Mouse (Mus musculus): Measurements from ENCODE around the gene Ube2e1. TPM values are rescaled to one million over a fixed set of nuclear protein-coding genes. Genes with fewer than 3 reads are reported as not detected.
"Not testable (repeated sequence)": the region's sequence is repeated elsewhere in the genome, so short reads cannot be mapped to it uniquely, and the experiment has no call there.

Ube2e1 gene
- total and polyA plus RNA-seq, 3 experiments = 55.9 to 77.1 (median 56.6) TPM

- Histone ChIP-seq H3K4me3 (ENCODE audit: low read depth, low read length) (no peak overlapping the region), H3K4me1 (ENCODE audit: insufficient read depth, low read depth, low read length) (no peaks in the 10 kb centered on the region), H3K27me3 (ENCODE audit: insufficient read depth, low read length) (no peaks in the 10 kb centered on the region), H3K36me3 (replicated peaks) (peaks cover 78% of the 10 kb centered on the region), H3K9me3 (replicated peaks) (no peaks in the 10 kb centered on the region)
- TF ChIP-seq GATA2 (IDR thresholded peaks at IDR 0.05; ENCODE audit: borderline replicate concordance, low read depth, low read length) (no peak), CTCF (IDR thresholded peaks at IDR 0.05; ENCODE audit: low read depth, low read length) (no peak), POLR2AphosphoS5 (IDR thresholded peaks at IDR 0.05; ENCODE audit: insufficient replicate concordance, low read depth, low read length) (no peak), GATA1 (IDR thresholded peaks at IDR 0.05; ENCODE audit: borderline replicate concordance, low read length) (no peak)
- no peak for ATAC-seq (ENCODE audit: extremely low read depth, insufficient number of reproducible peaks, low FRiP score, poor library complexity, severe bottlenecking)
- no peak for DNase-seq (ENCODE audit: low spot score)
Observed at GRCm38 (mm10) chr14:18280375-18280774, 51.3 kb downstream of the Ube2e1 start.

GRCm38 (mm10) chr14:18274526-18274925 lies 57.1 kb downstream of the Ube2e1 start:
- no peaks in the 10 kb centered on the region for H3K9me3 ChIP-seq (replicated peaks)
- no peaks in the 10 kb centered on the region for H3K27me3 ChIP-seq (ENCODE audit: insufficient read depth, low read length)
- H3K4me1 ChIP-seq (ENCODE audit: insufficient read depth, low read depth, low read length) = peaks cover 6% of the 10 kb centered on the region
- no peak for DNase-seq (ENCODE audit: low spot score)
- H3K36me3 ChIP-seq (replicated peaks) = peaks cover 54% of the 10 kb centered on the region
- no peak for ATAC-seq (ENCODE audit: extremely low read depth, insufficient number of reproducible peaks, low FRiP score, poor library complexity, severe bottlenecking)
- TF ChIP-seq GATA2 (IDR thresholded peaks at IDR 0.05; ENCODE audit: borderline replicate concordance, low read depth, low read length) (no peak), TAL1 (conservative IDR thresholded peaks at IDR 0.05; ENCODE audit: low read depth, low read length) (no peak), GATA1 (IDR thresholded peaks at IDR 0.05; ENCODE audit: borderline replicate concordance, low read length) (no peak), POLR2AphosphoS5 (IDR thresholded peaks at IDR 0.05; ENCODE audit: insufficient replicate concordance, low read depth, low read length) (no peak), CTCF (IDR thresholded peaks at IDR 0.05; ENCODE audit: low read depth, low read length) (no peak)
- no peak overlapping the region for H3K4me3 ChIP-seq (ENCODE audit: low read depth, low read length)

- peaks cover 47% of the 10 kb centered on the region for H3K36me3 ChIP-seq (replicated peaks)
- H3K9me3 ChIP-seq (replicated peaks) = no peaks in the 10 kb centered on the region
- peak; percentile 23 for DNase-seq (ENCODE audit: low spot score)
- ATAC-seq (ENCODE audit: extremely low read depth, insufficient number of reproducible peaks, low FRiP score, poor library complexity, severe bottlenecking) = no peak
- peaks cover 13% of the 10 kb centered on the region for H3K4me1 ChIP-seq (ENCODE audit: insufficient read depth, low read depth, low read length)
- no peak for TF ChIP-seq GATA2 (IDR thresholded peaks at IDR 0.05; ENCODE audit: borderline replicate concordance, low read depth, low read length)
- no peak for TF ChIP-seq CTCF (IDR thresholded peaks at IDR 0.05; ENCODE audit: low read depth, low read length)
- no peak for TF ChIP-seq GATA1 (IDR thresholded peaks at IDR 0.05; ENCODE audit: borderline replicate concordance, low read length)
- no peak for TF ChIP-seq POLR2AphosphoS5 (IDR thresholded peaks at IDR 0.05; ENCODE audit: insufficient replicate concordance, low read depth, low read length)
- no peaks in the 10 kb centered on the region for H3K27me3 ChIP-seq (ENCODE audit: insufficient read depth, low read length)
- H3K4me3 ChIP-seq (ENCODE audit: low read depth, low read length) = peak overlapping the region; percentile 99
Observed at GRCm38 (mm10) chr14:18271666-18272065, 60.0 kb downstream of the Ube2e1 start.

- no peaks in the 10 kb centered on the region for H3K27me3 ChIP-seq (ENCODE audit: insufficient read depth, low read length)
- DNase-seq (ENCODE audit: low spot score) = peak; percentile 91
- H3K36me3 ChIP-seq (replicated peaks) = peaks cover 41% of the 10 kb centered on the region
- no peaks in the 10 kb centered on the region for H3K9me3 ChIP-seq (replicated peaks)
- peak within 1 kb of the TSS; percentile 99 for H3K4me3 ChIP-seq (ENCODE audit: low read depth, low read length)
- ATAC-seq (ENCODE audit: extremely low read depth, insufficient number of reproducible peaks, low FRiP score, poor library complexity, severe bottlenecking) = peak; percentile 98
- H3K4me1 ChIP-seq (ENCODE audit: insufficient read depth, low read depth, low read length) = peaks cover 13% of the 10 kb centered on the region
- TF ChIP-seq CTCF (IDR thresholded peaks at IDR 0.05; ENCODE audit: low read depth, low read length) = no peak
- peak; percentile 88 for TF ChIP-seq POLR2AphosphoS5 (IDR thresholded peaks at IDR 0.05; ENCODE audit: insufficient replicate concordance, low read depth, low read length)
Observed at GRCm38 (mm10) chr14:18270529-18271441, 60.9 kb downstream of the Ube2e1 start, which contains the start of the genes Nkiras1 and Rpl15. Nkiras1 (plus strand) TSS chr14:18271136. Rpl15 (minus strand) TSS chr14:18271391.

GRCm38 (mm10) chr14:18269947-18270528 lies 61.6 kb downstream of the Ube2e1 start:
- not testable (repeated sequence) for H3K27me3 ChIP-seq (ENCODE audit: insufficient read depth, low read length); DNase-seq (ENCODE audit: low spot score); H3K9me3 ChIP-seq (replicated peaks); ATAC-seq (ENCODE audit: extremely low read depth, insufficient number of reproducible peaks, low FRiP score, poor library complexity, severe bottlenecking)
- Histone ChIP-seq H3K4me1 (ENCODE audit: insufficient read depth, low read depth, low read length) (peaks cover 13% of the 10 kb centered on the region), H3K4me3 (ENCODE audit: low read depth, low read length) (peak overlapping the region; percentile 99), H3K36me3 (replicated peaks) (peaks cover 37% of the 10 kb centered on the region)

- Histone ChIP-seq H3K9me3 (replicated peaks) (no peaks in the 10 kb centered on the region), H3K4me3 (ENCODE audit: low read depth, low read length) (no peak overlapping the region), H3K27me3 (ENCODE audit: insufficient read depth, low read length) (no peaks in the 10 kb centered on the region), H3K36me3 (replicated peaks) (peaks cover 21% of the 10 kb centered on the region), H3K4me1 (ENCODE audit: insufficient read depth, low read depth, low read length) (peaks cover 7% of the 10 kb centered on the region; the same call in 1 of the 2 replicates)
- ATAC-seq (ENCODE audit: extremely low read depth, insufficient number of reproducible peaks, low FRiP score, poor library complexity, severe bottlenecking) = no peak
- no peak for DNase-seq (ENCODE audit: low spot score)
- no peak for TF ChIP-seq CTCF (IDR thresholded peaks at IDR 0.05; ENCODE audit: low read depth, low read length)
- TF ChIP-seq GATA1 (IDR thresholded peaks at IDR 0.05; ENCODE audit: borderline replicate concordance, low read length) = no peak
- no peak for TF ChIP-seq POLR2AphosphoS5 (IDR thresholded peaks at IDR 0.05; ENCODE audit: insufficient replicate concordance, low read depth, low read length)
- no peak for TF ChIP-seq GATA2 (IDR thresholded peaks at IDR 0.05; ENCODE audit: borderline replicate concordance, low read depth, low read length)
- TF ChIP-seq TAL1 (conservative IDR thresholded peaks at IDR 0.05; ENCODE audit: low read depth, low read length) = no peak
Observed at GRCm38 (mm10) chr14:18263427-18263826, 68.2 kb downstream of the Ube2e1 start.

All from G1E (cell line).